Mouse (Mus musculus) myocyte (in vitro differentiated cells): ENCODE results near the gene Tbata.

Experiments used
- E2F4 ChIP-seq: IDR thresholded peaks from one replicate; pipeline ENCODE4 v1.6.1; 2011; ENCODE audit warnings: mild to moderate bottlenecking, control low read depth, moderate library complexity; ENCODE audit not compliant: insufficient read depth
- MAX ChIP-seq: IDR thresholded peaks from one replicate; pipeline ENCODE4 v1.6.1; 2011; ENCODE audit warnings: low read depth, mild to moderate bottlenecking, control low read depth
- POLR2A ChIP-seq: IDR thresholded peaks from one replicate; pipeline ENCODE4 v1.6.1; 2011; ENCODE audit warnings: low read depth, mild to moderate bottlenecking, control low read depth, moderate library complexity; ENCODE audit not compliant: insufficient read length
- REST ChIP-seq: IDR thresholded peaks from one replicate; pipeline ENCODE4 v1.6.1; 2011; ENCODE audit warnings: mild to moderate bottlenecking, control low read depth, moderate library complexity; ENCODE audit not compliant: insufficient read depth, insufficient read length

GRCm38 (mm10) chr10:61208114-61208684 lies 36.4 kb downstream of the Tbata start:
- TF ChIP-seq REST (no peak), POLR2A (no peak), E2F4 (no peak), MAX (no peak)
